Mouse (Mus musculus): ENCODE measurements around the gene Pex14.
A peak's percentile ranks its signal among the peaks of the same experiment; 100 is the strongest.
"Not testable (repeated sequence)": the region's sequence is repeated elsewhere in the genome, so short reads cannot be mapped to it uniquely, and the experiment has no call there.

The Pex14 gene

DNA sequence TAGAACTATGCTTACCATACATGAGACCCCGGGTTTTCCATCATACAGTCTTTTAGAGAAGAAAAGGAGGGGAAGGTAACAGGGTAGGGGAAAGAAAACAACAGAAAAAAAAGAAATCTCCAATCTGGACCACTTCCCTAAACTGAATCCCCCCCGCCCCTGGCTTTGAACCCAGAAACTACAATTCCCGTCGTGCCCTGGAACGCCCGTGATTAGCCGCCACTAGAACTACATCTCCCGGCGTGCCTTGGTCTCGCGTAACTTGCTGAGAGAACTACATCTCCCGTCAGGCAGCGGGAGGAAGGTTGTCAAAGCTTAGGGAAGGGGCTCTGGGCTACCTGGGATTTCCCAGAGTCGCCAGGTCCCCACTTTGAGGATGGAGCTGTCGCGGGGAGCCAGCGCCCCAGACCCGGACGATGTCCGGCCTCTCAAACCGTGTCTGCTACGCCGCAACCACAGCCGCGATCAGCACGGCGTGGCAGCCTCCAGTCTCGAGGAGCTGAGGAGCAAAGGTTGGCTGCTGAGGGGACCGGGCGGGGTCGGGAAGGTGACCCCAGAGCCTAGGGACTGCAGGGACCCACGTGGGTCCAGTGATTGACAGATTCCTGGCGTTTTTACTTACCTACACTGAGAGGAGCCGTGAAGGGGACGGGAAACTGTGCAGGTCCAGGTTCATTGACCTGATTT lies 4.3 kb upstream of the Pex14 start, which contains the start of gene Dffa:
Gene Dffa, plus strand, starts transcription at position 272 of the 687 bp plus-strand sequence.
- DNase-seq (ENCODE audit: low spot score), result peak; percentile 83

DNA sequence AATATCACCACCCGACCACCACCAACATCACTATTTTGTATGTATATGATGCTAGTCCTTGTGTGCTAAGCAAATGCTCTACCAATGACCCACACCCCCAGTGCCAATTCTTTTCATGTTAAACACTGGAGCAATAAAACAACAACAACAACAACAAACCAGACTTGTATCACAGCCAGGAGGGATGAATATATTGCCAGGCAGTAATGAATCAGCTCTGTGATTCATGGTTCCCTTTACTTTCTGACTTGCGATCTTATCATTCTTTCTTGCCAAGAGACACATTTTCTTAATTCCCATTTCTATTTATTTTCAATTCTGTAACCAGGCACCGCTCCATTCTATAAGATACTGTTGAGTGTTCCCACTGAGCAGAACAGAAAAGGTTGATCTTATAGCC lies 1.8 kb upstream of the Pex14 start:
- no peak for DNase-seq (ENCODE audit: low spot score)

DNA sequence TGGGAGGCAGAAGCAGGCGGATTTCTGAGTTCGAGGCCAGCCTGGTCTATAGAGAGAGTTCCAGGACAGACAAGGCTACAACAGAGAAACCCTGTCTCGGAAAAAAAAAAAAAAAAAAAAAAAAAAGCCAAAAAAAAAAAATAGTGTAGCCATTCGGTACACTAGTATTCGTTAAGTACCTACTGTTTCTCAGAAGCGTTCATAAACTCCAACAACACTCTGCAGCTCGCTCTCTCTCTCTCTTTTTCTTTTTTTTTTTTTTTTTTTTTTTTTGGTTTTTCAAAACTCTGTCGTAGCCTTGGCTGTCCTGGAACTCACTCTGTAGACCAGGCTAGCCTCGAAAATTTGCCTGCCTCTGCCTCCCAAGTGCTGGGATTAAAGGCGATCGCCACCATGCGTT lies 773 bp upstream of the Pex14 start:
- DNase-seq (ENCODE audit: low spot score), result not testable (repeated sequence)

DNA sequence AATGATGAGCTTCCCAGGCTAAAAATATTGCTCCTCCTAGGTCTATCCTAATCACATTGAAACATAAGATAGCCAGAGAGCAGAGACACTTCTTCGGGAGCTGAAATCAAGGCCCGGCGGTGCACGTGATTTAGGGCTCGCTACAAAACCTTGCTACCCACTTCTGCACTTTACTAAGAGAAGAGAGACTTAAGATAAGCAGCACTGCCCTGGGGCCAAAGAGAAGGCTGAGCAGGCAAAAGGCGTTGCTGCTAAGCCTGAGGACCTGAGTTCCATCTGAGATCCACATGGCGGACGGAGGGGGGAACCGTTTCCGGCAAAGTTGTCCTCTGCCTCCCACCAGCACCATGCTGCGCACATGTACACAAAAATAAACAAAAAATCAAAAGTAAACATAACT lies 1.1 kb downstream of the Pex14 start:
- no peak for DNase-seq (ENCODE audit: low spot score)

DNA sequence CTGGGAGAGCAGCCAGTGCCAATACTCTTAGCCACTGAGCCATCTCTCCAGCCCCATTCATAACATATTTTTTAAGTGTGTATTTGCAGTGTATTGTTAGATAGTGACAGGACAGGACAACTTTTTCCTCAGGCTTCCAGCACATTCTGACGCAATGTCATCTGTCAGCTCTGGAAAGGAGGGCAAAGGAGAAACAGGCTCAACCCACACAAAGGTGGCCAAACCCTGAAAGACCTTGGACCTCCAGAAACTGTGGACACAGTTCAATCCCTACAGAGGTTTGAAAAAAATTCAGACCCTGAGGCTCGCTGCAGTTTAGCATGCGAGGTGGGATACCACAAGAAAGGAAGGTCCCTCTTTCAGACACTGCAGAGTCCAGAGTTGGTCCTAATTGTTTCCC lies 1.7 kb downstream of the Pex14 start:
- DNase-seq (ENCODE audit: low spot score), result no peak

DNA sequence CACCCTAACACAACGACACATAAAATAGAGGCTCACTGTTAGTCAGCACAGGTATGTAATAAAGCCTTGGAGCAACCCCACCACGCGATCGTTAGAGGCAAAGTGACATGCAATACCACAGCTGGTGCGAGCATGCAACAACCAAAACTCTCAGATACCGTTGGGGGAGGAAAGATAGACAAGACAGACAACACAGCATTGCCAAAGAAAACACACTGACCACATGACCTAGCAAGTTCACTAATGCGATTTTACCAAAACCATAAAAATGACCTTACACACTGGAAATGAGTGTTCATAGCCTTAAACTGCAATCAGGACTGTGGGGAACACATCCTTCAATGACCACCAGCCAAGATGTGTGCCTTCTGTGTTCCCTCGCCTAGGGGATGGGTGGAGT lies 8.3 kb downstream of the Pex14 start:
- DNase-seq (ENCODE audit: low spot score), result no peak

DNA sequence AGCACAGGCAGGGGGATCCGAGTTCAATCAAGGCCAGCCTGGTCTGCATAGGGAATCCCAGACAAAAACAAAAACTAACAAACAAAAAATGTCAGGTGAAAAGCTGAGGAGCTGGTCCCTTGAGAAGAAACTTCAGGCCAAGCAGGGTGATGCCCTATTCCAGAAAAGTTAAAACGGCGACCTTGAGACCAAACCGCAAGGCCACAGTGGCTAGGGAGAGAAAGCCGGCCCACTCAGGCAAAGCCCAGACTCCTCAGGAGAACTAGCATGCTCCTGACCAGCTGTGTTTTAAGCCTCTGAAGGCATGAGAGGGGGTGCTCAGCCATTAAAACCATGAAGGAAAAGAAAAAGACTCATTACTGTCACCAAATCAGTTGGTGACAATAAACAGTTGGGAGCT lies 14.3 kb downstream of the Pex14 start:
- DNase-seq (ENCODE audit: low spot score), result no peak

DNA sequence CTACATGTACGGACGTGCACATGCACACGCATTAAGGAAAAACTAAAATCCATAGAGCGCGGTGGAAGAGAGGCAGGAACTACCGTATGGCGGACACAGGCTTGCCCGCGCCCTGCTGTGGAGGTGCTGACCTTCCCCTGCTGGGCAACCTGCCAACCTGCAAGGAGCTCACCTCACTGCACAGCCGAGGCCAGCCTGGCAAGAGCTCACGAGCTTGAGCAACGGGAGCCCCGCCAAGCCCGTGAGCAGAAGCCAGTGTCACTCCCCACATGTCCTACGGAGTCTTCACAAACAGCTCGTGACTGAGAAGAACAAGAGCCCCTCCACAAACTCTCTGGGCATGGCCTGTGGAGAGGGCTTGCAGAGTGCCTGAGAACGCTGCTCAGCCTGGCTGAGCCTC lies 18.1 kb downstream of the Pex14 start:
- no peak for DNase-seq (ENCODE audit: low spot score)

DNA sequence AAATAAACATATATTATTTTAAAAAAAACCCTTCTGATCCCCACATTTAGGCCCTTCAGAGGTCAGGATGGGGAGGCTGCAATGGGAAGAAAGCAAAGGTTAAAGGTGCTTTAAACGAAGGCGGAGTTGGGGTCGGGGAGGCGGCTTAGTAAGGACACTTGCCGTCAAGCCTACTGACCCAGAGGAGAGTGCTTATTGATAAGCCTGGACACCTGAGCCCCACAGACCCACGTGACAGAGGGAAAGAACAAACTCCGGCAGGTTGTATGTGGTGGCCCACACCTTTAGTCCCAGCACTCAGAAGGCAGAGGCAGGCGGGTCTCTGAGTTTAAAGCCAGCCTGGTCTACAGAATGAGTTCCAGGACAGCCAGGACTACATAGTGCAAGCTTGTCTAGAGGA lies 19.6 kb downstream of the Pex14 start:
- no peak for DNase-seq (ENCODE audit: low spot score)

DNA sequence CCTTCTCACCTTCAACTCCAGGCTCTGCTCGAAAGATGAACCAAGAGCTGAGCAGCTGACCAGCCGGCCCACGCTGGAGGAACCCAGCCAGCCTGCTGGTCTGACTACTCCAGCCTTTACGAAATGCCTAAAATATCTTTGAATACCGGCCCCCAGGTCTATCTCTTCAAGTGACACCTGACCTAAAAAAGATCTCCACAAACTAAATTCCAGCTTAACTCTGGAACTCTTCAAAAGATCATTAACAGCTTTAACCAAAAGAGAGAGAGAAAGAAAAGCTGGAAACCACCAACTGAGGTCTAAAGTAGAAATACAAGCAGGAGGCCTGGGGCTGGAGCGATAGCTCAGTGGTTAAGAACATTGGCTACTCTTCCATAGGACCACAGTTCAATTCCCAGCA lies 20.0 kb downstream of the Pex14 start:
- no peak for DNase-seq (ENCODE audit: low spot score)

DNA sequence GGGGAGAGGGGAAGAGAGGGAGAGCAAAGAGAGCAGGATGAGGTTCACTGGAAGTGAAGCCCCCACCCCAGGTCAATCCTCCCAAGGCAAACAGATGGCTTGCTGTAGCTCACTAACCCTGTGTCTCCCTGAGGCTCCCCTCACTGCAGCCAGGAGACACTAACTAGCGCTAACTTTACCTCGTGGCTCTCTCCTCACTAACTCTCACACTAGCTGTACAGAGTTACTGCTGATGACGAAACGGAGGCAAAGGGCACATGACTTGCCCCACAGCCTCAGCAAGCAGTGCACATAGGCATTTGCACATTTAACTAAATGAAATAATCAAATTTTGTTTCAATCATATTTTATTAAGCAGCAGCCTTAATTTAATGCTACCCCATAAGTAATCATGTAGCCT lies 21.4 kb downstream of the Pex14 start:
- no peak for DNase-seq (ENCODE audit: low spot score)

DNA sequence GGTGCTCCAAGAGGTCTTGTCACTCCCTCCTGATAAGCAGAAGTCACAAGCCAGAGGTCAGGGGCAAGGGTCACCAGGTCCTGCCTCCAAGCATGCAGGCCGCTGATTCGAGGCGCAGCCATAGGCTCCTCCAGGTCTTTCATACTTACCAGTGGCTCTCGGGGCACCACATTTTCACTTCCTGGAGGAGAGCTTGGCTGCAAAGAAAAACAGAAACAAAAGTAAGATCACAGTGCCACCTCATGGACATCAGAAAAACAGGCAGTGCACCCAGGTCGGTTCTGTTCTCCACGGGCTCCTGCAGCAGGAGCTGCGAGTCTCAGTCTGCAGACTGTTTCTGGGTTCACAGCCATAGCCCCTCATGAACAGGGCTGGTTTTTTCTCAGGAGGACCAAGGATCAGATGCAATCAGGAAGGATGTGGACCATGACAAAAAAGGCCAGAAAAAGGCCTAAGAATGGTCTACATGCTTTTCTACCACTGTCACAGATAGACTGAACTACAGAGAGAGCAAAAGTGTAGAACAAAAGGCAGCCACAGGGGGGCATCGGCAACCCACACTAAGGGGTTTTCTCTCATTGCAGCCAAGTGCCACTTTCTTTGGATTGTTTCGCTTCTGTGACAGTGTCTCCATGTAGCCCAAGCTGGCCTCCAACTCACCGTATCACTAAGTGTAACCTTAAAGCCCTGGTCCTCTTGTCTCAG lies 23.7 kb downstream of the Pex14 start:
- peak; percentile 42 for DNase-seq (ENCODE audit: low spot score)

DNA sequence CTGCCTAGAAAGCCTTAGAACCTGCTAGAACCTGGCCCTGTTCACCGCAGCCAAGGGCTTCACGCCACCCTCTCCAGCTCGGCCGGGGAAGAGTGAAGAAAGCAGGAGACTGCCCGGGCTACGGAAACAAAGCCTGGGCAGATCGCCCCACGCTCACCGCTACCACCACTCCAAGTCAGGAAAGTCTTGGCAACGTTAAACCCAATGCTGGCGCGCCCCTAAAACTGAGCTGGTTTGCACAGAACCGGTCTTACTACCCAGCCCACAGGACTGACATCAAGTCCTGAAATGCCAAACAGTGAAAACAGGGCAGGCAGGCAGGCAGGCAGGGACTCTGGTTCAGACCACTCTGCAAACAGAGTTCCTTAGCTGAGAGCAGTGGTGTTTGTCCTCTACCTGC lies 24.6 kb downstream of the Pex14 start:
- no peak for DNase-seq (ENCODE audit: low spot score)

DNA sequence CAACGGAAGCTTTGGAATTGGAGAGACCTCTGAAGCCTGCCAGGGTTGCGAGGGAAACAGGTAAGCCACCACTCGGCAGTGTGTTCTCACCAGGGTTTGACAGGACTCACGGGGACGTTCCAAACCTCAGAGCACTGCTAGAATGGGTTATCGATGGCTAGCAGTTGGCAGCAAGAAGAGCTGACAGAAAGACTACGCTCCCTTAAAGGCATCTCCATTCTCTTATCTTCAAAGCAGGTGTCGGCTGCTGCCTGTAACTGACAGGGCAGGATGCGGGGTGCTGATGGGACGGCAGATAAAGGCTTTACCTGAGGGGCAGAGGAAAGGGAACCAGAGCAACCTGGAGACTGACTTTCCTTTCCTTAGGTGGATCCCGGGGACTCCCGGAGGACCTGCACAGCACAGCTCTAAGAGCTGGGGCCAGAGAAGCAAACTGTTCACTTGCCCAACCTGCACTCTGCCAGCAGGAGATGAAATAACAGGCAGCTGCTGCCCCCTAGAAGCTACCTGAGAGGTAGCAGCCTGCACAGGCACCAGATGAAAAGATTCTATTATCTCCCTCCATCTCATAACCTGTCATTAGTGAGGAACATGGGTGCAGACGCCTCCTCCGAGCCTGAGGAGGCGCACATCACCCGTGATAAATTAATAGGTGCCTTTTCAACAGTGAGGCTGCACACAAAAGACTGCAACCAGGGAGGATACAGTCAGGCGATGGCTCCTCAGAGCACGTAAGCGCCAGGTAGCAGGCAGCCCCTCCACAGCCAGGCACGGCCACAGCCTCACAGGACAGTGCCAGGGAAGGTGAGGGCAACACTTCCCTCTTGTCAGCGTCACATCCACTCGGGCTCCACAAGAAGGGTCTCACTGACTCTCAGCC lies 32.8 kb downstream of the Pex14 start:
- no peak for DNase-seq (ENCODE audit: low spot score)

DNA sequence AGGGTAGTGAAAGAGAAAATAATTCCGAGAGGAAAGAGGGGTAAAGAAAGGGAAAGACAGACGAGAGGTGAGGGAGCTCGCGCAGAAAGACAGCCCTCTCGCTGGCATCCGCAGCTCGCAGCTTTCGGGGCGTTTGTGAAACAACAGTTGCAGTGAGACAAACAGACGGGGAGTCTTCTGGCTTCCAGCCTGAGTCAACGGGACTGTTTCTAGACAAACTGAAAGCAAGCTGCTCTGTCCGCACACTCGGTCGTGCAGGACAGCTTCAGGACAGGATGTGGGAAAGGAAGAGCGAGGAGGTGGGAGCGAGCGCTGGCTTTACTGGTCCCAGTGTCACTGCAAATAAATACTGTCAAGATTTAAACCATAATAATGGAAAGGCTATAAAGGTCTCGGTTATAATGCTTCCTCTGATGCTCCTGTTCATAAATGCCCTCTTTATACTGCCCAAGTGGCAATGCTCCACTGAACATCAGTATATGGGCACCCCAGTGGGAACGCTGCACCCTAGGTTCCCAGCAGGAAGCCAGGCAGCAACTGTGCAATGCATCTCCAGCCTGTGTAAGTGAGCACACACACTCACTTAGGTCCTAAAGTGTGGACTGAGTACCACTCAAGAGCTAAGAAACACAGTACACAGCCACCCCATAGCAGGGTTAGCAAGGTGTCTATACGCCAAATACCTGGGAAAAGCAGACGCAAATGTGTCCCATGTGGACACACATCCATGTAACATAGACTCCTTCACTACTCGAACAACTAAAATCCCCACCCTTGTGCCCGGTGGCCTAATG lies 35.4 kb downstream of the Pex14 start:
- no peak for DNase-seq (ENCODE audit: low spot score)

DNA sequence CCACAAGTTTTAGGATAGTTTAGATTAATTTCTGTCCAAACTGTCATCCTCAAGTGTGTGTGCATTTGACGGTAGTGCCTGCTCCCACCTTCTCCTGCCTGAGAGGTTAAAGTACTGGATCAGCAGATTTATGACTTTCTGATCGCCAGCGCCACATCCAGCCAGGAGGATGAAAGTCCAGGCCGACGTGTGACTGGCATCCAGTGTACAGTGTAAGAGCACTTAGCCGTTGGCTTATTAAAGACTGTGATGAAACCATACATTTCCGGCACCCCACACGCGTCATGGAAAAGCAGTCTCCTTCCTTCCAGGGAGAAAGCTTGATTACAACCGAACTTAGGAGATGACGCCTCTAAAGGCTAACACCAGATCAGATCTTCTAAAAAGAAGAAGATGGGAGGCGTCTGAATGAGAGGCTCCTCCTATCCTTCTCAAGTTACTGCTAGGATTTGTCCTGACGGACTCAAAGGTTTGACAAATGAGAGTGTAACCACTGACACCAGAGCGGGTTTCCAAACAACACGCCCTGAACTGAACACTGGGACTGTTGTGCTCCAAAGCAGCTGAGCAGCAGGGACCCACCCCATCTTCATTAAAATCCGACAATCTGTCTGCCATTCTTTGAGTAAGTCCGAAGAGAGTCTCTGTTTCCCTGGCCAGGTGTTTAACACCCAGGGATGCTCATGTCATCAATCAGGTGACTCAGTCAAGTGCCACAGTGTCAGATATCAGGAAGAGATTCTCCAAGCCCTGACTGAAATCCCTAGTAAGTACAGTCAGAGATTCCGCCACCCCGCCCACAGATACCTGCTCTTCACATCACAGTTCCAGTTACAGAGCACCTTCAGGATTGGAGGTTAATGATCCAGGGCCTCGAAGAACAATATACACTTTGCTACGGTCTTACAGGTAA lies 37.0 kb downstream of the Pex14 start:
- DNase-seq (ENCODE audit: low spot score), result no peak

DNA sequence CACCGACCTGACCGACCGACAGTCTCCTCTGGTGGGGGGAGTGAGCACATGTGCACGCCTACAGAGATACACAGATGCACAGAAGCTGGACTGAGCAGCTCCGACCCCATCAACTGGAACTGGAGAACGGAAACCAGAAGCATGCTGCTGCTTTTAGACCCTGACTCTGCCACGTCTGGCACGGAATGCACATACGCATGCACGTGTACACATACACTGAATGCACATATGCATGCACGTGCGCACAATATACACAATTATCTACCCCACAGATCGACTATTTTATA lies 38.3 kb downstream of the Pex14 start:
- DNase-seq (ENCODE audit: low spot score), result no peak

DNA sequence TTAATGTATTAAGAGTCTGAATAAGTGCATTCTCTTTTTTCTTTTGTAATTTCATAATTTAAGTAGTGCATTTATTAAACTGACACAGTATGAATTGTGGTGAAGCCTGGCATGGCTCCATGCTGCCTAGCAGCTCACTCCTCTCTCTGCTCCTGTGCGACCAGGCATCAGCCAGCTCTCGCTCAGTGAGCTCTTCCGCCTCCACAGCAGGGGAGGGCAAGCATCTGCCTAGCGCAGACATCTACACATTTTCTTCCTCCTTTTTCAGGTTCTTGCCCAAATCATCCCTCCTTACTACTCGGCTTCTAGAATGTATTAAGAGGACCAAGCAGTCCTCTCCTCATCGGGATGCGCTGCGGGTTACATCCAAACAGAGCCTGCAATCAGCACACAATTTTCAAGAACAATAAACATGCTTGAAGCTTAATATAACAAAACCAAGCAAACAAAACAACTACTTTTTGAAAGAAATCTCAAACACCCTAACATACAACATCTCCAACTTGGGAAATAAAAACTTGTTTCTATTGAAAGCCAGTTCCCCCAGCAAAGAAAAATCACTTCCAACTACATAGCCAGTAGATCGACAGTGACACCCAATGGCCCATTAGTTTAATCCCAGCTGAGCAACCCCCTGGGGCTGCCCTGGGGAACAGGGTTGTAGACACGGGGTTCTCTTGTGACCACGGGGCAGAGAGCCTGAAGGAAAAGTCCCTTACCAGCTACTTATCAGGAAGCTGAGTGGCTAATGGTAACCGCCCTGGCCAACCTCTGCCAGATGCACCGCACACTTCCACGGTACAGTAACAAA lies 38.9 kb downstream of the Pex14 start:
- no peak for DNase-seq (ENCODE audit: low spot score)

DNA sequence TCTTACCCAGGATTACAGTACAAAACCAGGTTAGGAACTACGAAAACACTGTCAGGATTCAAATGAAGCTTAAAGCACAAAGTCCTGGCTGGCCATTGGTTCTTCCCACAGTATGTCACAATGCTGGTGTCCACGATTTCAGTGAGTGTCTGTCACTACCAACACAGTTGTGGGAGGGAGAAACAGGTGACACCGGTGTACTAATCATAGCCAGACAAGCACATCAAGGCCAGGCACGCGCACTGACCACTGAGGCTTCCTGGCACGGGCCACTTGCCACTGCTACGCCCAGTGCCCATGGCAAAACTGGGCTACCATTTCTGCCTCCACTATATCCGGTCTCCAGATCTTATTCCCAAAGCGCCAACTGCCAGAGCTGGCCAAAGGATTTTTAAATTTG lies 40.0 kb downstream of the Pex14 start:
- DNase-seq (ENCODE audit: low spot score), result no peak

DNA sequence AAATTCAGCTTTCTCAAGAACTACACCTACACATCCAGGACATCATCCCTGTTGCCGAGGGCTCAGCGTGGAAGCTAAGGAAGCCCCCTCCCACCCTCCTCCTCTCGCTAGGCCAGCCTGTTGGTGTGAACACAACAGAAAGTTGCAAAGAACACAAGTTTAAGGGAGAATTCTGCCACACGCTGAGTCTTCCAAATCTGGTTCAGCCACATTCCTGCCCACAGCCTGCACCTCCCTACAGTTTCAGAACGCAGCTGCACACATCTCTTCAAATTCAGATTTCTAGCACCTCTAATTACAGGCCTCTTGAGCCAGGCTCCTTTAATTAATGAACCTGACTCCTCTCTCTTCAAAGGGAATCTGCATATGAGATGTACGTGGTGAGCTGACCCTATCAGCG lies 41.4 kb downstream of the Pex14 start:
- DNase-seq (ENCODE audit: low spot score), result no peak

All from spleen, adult 12 weeks (tissue).